Mouse (Mus musculus): ENCODE data around the gene 1700001O22Rik. TPM values are rescaled to one million over a fixed set of nuclear protein-coding genes. Genes with fewer than 3 reads are reported as not detected.

1700001O22Rik gene
- 1 to 10 TPM; 2.4 to 8.2 TPM for total RNA-seq (2021)
- long read RNA-seq, experiment 1, transcript 1700001O22Rik-201 (7 exons, 1,672 nt), result major isoform, 26 of 45 reads
- long read RNA-seq, experiment 1, partial matches to known transcripts, result 8 of 45 reads
- long read RNA-seq, experiment 1, other reads (novel, unspliced or antisense), result 11 of 45 reads
- long read RNA-seq, experiment 2, partial matches to known transcripts, result 0 of 2 reads
- long read RNA-seq, experiment 2, other reads (novel, unspliced or antisense), result 1 of 2 reads

DNA sequence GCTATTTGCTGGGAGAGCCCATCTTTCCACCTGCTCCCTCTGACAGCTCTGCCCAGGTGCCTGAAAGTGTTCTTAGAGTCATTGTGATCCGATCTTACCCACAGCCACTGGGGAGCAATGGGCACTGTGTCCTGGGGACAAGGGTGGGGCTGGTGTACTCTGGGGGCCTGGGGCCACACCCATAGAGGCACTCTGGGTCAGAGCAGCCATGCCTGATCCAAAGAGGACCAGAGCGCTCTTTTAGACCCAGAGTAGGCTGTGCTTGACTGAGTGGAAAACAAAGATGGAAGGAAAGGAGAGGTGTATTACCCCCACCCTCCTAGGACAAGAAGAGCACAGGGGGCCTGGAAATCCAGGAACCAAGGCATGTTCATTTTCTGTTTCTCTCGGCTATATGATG is at the start of gene 1700001O22Rik:
1700001O22Rik (minus strand) TSS at position 58 of the 400 bp plus-strand sequence.
- no peak for DNase-seq (ENCODE audit: low spot score)

DNA sequence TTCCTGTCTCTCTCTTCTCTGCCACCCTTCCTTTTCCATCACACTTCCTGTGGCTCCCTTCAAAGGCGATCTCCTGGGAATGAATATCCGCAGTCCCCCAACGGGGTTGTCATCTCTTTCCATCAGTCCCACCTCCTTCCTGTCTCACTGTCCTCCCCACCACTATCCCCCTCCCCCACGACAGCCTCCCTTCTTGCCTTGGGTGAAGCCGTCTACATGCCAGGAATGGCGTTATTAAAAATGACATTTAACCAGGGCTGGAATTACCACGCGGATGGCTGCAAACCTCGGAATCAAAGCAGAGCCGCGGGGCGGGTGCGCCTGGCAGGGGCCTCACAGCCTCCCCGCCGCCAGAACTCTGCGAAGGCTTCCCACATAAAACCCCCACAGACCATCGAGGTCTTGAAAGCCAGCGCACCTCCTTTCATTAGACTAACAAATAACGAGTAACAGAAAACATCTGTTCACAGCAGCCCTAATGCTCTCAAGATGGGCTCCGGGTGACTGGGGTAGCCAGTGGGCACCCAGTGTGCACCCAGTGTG is 49.4 kb upstream of the 1700001O22Rik start:
- DNase-seq (ENCODE audit: low spot score), result no peak

DNA sequence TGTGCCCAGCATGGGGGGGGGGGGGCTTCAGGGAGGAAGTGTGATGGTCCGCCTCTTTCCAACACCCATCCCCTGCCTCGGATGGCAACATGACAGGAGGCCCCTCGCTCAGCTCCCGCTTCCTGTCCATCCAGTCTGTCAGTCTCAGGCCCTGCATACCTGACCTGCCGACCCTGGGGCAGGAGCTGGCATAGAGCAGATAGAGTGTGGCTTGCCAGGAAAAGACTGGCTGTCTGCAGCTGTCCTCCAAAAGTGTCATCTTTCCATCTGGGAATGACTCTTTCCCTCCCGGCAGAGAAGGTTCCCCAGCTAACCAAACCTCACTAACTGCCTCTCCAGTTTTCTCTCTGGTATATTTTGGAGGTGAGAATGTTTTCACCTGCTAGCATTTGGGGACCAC is 47.1 kb upstream of the 1700001O22Rik start:
- DNase-seq (ENCODE audit: low spot score), result no peak

DNA sequence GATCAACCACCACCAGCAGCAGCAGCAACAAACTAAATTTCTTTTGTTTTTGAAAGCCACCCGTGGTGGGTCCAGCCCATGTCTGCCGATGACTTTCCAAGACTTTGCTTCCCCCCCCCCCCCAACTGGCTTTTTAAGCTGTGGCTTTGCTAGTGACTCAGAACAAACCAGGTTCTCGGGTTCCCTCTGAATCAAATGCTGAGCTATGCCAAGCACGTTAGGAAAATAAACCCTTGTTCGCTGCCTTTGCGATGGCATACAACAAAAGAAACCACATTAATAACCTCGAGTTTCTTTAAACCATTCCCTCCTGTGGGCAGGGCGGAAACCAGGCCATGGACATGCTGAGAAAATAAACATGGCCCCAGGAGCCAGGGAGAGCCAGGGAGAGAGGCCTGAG is 44.7 kb upstream of the 1700001O22Rik start:
- no peak for DNase-seq (ENCODE audit: low spot score)

- no peak for DNase-seq (ENCODE audit: low spot score)
Measured at GRCm38 (mm10) chr2:30846723-30847122, 43.3 kb upstream of the 1700001O22Rik start.

- DNase-seq (ENCODE audit: low spot score), result no peak
Measured at GRCm38 (mm10) chr2:30846236-30846635, 42.8 kb upstream of the 1700001O22Rik start.

DNA sequence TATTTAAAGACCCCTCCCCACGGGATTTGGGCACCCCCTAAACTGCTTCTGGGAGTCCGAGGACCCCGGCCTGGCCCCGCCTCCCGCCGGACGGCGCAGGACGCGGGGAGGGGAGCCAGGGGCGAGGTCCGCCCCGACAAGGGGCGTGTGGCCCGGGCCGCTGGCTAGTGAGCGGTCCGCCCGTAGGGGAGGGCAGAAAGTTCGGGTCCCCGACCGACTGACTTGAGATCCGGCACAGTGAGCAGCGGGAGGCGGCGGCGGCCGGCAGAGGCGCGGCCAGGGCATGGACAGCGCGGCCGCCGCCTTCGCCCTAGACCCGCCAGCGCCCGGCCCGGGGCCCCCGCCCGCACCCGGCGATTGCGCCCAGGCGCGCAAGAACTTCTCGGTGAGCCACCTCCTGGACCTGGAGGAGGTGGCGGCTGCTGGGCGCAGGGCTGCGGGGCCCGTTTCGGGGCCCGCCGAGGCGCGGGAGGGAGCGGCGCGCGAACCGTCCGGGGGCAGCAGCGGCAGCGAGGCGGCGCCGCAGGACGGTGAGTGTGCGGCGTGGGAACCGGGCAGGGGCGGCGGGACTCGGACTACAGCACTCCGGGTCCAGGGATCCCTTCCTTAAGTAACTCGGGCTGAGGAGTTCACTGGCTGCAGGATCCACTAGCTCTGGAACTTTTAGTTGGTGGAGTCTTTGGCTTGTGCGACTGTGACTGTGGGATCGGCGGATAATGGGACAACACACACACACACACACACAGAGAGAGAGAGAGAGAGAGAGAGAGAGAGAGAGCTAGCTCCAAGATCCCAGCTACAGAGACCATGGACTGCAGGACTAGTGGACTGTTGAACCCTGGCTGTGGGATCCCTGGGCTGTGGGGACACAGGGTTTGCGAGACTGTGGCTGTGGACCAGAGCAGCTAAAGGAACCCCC is 42.0 kb upstream of the 1700001O22Rik start:
- DNase-seq (ENCODE audit: low spot score), result no peak

GRCm38 (mm10) chr2:30842615-30843014 is 39.2 kb upstream of the 1700001O22Rik start:
- DNase-seq (ENCODE audit: low spot score), result no peak

DNA sequence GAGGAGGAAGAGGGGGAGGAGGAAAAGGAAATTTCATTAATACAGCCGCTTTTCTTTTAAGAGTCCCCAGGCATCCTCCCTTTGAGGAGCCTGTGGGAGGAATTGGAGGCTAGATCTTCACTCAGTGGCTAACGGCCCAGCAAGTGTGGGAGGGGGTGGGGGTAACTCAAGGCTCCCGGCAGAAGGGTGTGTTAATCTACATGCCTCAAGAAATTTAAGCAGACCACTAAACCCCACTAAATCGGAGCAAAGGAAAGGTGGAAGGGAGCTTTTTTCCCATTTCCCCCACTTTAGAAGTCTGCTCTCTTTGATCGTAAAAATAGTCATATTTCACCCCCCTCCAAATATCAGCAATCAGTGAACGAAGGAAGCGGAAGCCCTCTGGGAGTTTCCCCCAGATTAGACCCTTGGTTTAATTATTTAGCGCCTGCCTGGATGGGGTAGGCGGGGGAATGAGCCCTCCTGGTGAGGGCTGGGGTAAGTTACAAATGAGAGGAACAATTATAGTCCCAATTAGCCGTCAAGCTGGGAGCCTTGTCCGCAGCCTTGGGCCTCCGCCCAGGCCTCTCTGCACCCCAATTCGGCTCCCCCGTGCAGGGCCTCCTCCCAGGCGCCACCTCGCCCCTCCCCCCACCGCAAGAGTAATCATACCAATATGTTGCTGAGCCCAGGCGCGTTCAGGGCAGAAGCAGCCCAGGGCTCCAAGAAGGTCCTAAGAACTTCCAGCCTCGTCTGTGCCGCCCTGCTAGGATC is 33.0 kb upstream of the 1700001O22Rik start:
- no peak for DNase-seq (ENCODE audit: low spot score)

- DNase-seq (ENCODE audit: low spot score), result no peak
Measured at GRCm38 (mm10) chr2:30834373-30835022, 31.0 kb upstream of the 1700001O22Rik start, which contains the start of gene Prrx2. Gene Prrx2 (plus strand): TSS chr2:30834972.

- peak; percentile 35 for DNase-seq (ENCODE audit: low spot score)
Measured at GRCm38 (mm10) chr2:30833644-30834043, 30.2 kb upstream of the 1700001O22Rik start.

GRCm38 (mm10) chr2:30830283-30830795 is 26.9 kb upstream of the 1700001O22Rik start, which contains the start of gene Asb6:
Gene Asb6 (minus strand): TSS chr2:30830333.
- DNase-seq (ENCODE audit: low spot score), result no peak

GRCm38 (mm10) chr2:30829315-30829714 is 25.9 kb upstream of the 1700001O22Rik start:
- DNase-seq (ENCODE audit: low spot score), result no peak

GRCm38 (mm10) chr2:30827749-30828475 is 24.5 kb upstream of the 1700001O22Rik start:
- peak; percentile 95 for DNase-seq (ENCODE audit: low spot score)

DNA sequence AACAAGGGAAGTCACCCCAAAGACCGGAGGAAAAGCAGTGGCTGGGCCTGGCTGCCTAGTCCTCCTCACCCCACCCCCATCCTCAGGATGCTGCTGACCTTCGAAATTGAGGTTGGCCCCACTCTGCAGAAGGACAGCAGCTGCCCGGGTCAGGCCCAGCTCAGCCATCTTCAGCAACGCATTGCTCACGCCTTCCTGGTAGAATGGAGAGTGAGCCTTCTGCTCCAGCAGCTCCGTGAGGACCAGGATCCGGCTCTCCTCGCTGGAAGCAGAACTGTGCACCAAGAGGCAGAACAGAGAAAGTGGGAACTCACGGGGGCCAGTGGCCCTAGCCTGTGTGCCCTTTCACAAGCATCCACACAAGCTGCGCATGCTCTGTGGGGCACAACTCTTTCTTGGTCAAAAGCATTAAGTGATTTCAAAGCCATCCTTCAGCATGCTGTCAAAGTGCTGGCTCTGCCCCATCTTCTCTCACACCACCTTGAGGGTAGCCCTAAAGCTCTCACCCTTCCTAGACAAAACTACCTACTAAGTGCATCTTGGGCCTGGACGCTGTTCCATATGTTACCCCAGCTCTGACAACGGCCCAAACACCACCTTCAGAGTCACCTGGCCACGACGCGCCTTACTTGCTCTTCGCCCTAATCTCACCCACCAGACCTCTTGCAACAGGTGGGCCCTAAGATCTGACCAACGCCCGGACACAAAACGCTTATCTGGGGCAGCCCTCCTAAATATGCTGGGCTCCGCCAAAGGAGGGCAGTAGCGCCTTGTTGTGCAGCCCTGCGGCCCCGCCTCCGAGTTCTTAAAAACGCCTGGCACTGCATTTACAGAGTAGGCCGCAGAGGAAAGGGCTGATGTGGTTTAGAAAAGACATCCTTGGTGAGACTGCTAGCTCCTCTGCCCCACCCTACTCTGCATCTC is 23.6 kb upstream of the 1700001O22Rik start:
- no peak for DNase-seq (ENCODE audit: low spot score)

GRCm38 (mm10) chr2:30823385-30824153 is 20.1 kb upstream of the 1700001O22Rik start:
- no peak for DNase-seq (ENCODE audit: low spot score)

- DNase-seq (ENCODE audit: low spot score), result no peak
Measured at GRCm38 (mm10) chr2:30822460-30822859, 19.0 kb upstream of the 1700001O22Rik start.

- DNase-seq (ENCODE audit: low spot score), result no peak
Measured at GRCm38 (mm10) chr2:30821073-30821472, 17.6 kb upstream of the 1700001O22Rik start.
